12 mouse cellular contexts compared by ENCODE assay signal in genomic region chr14:11682441-11682840, GRCm38 (mm10).
DNase-seq lines count a peak whose midpoint lies in the region; ATAC-seq and TF ChIP-seq lines count a peak whose summit lies in the region.
"Had no signal": no experiment of that assay in that cellular context is flagged by ENCODE, and none has a peak within 500 bp of the region (broad histone marks: within the 10 kb centered on the region; RNA-seq: fewer than 3 reads in every experiment).

No protein-coding gene starts in this region.

- no peak for TF ChIP-seq CTCF in liver, postnatal 0 days (IDR thresholded peaks at IDR 0.05; ENCODE audit: low read depth)

- H3K27ac ChIP-seq in heart, embryonic 10.5 days: peak overlapping the region; percentile 56
- no peak overlapping the region for H3K27ac ChIP-seq in liver, postnatal 0 days (ENCODE audit: low read depth)
- no peak overlapping the region for H3K27ac ChIP-seq in liver, embryonic 12.5 days
- no peak overlapping the region for H3K27ac ChIP-seq in limb, embryonic 13.5 days
- no peak overlapping the region for H3K27ac ChIP-seq in forebrain, embryonic 12.5 days
- H3K27ac ChIP-seq: embryonic facial prominence, embryonic 13.5 days; liver, embryonic 13.5 days had no signal

- ATAC-seq in liver, postnatal 0 days: no peak
- no peak for ATAC-seq in liver, embryonic 12.5 days
- ATAC-seq in limb, embryonic 13.5 days (ENCODE audit: low FRiP score, low read depth): peak; percentile 49; the same call in 1 of the 2 replicates
- ATAC-seq in forebrain, embryonic 12.5 days (ENCODE audit: low FRiP score): no peak

- peaks cover 62% of the 10 kb centered on the region for H3K4me1 ChIP-seq in heart, embryonic 10.5 days
- H3K4me1 ChIP-seq in liver, postnatal 0 days (ENCODE audit: insufficient read depth): peaks cover 6% of the 10 kb centered on the region; the same call in 1 of the 2 replicates
- H3K4me1 ChIP-seq in liver, embryonic 12.5 days: no peaks in the 10 kb centered on the region
- peaks cover 26% of the 10 kb centered on the region for H3K4me1 ChIP-seq in limb, embryonic 13.5 days
- peaks cover 34% of the 10 kb centered on the region for H3K4me1 ChIP-seq in forebrain, embryonic 12.5 days
- H3K4me1 ChIP-seq: liver, embryonic 13.5 days had no signal

- H3K9ac ChIP-seq in liver, postnatal 0 days (replicated peaks): no peak overlapping the region
- no peak overlapping the region for H3K9ac ChIP-seq in liver, embryonic 12.5 days
- no peak overlapping the region for H3K9ac ChIP-seq in limb, embryonic 13.5 days
- H3K9ac ChIP-seq in forebrain, embryonic 12.5 days: no peak overlapping the region
- H3K9ac ChIP-seq: embryonic facial prominence, embryonic 13.5 days; liver, embryonic 13.5 days had no signal

- H3K36me3 ChIP-seq in heart, embryonic 10.5 days: no peaks in the 10 kb centered on the region
- H3K36me3 ChIP-seq in liver, postnatal 0 days (replicated peaks; ENCODE audit: insufficient read depth, low read length): no peaks in the 10 kb centered on the region
- H3K36me3 ChIP-seq in liver, embryonic 12.5 days: no peaks in the 10 kb centered on the region
- H3K36me3 ChIP-seq in limb, embryonic 13.5 days: no peaks in the 10 kb centered on the region
- H3K36me3 ChIP-seq in forebrain, embryonic 12.5 days (replicated peaks): no peaks in the 10 kb centered on the region
- H3K36me3 ChIP-seq: embryonic facial prominence, embryonic 13.5 days; liver, embryonic 13.5 days had no signal

- no peak overlapping the region for H3K4me3 ChIP-seq in heart, embryonic 10.5 days
- no peak overlapping the region for H3K4me3 ChIP-seq in liver, postnatal 0 days (ENCODE audit: low read depth, low read length)
- no peak overlapping the region for H3K4me3 ChIP-seq in liver, embryonic 12.5 days
- no peak overlapping the region for H3K4me3 ChIP-seq in limb, embryonic 13.5 days
- no peak overlapping the region for H3K4me3 ChIP-seq in forebrain, embryonic 12.5 days (replicated peaks)
- H3K4me3 ChIP-seq: embryonic facial prominence, embryonic 13.5 days; liver, embryonic 13.5 days had no signal

- 35% methylated on average over 3 of the region's 3 CpGs for WGBS in heart, embryonic 10.5 days
- 38% methylated on average over 3 of the region's 3 CpGs for WGBS in liver, postnatal 0 days (ENCODE audit: insufficient replicate concordance)
- WGBS in liver, embryonic 12.5 days (ENCODE audit: insufficient replicate concordance): 39% methylated on average over 3 of the region's 3 CpGs
- 17% methylated on average over 3 of the region's 3 CpGs for WGBS in limb, embryonic 13.5 days
- WGBS in forebrain, embryonic 12.5 days: 38% methylated on average over 3 of the region's 3 CpGs

- no peaks in the 10 kb centered on the region for H3K9me3 ChIP-seq in heart, embryonic 10.5 days
- no peaks in the 10 kb centered on the region for H3K9me3 ChIP-seq in liver, postnatal 0 days (ENCODE audit: low read length)
- no peaks in the 10 kb centered on the region for H3K9me3 ChIP-seq in liver, embryonic 12.5 days (replicated peaks)
- H3K9me3 ChIP-seq in limb, embryonic 13.5 days: no peaks in the 10 kb centered on the region
- no peaks in the 10 kb centered on the region for H3K9me3 ChIP-seq in forebrain, embryonic 12.5 days
- H3K9me3 ChIP-seq: embryonic facial prominence, embryonic 13.5 days; liver, embryonic 13.5 days had no signal

- intact Hi-C loops in heart, postnatal 36 days (cut with DNase I): no loop called here

- 0 out of 2 replicates have a peak overlapping the region, but pooled peaks have one; percentile 26 for H3K4me2 ChIP-seq in liver, postnatal 0 days (ENCODE audit: low read depth, low read length)
- H3K4me2 ChIP-seq in liver, embryonic 12.5 days: no peak overlapping the region
- no peak overlapping the region for H3K4me2 ChIP-seq in limb, embryonic 13.5 days (replicated peaks)
- no peak overlapping the region for H3K4me2 ChIP-seq in forebrain, embryonic 12.5 days
- H3K4me2 ChIP-seq: embryonic facial prominence, embryonic 13.5 days; liver, embryonic 13.5 days had no signal

- no peaks in the 10 kb centered on the region for H3K27me3 ChIP-seq in heart, embryonic 10.5 days (ENCODE audit: insufficient read depth, poor library complexity, severe bottlenecking)
- H3K27me3 ChIP-seq in liver, postnatal 0 days (ENCODE audit: insufficient read depth, low read length): no peaks in the 10 kb centered on the region
- no peaks in the 10 kb centered on the region for H3K27me3 ChIP-seq in liver, embryonic 12.5 days (replicated peaks)
- H3K27me3 ChIP-seq in limb, embryonic 13.5 days: no peaks in the 10 kb centered on the region
- no peaks in the 10 kb centered on the region; the same call in 1 of the 2 replicates for H3K27me3 ChIP-seq in forebrain, embryonic 12.5 days
- H3K27me3 ChIP-seq: embryonic facial prominence, embryonic 13.5 days; liver, embryonic 13.5 days had no signal

- no peak for DNase-seq in heart, embryonic 10.5 days (ENCODE audit: low spot score)
- no peak for DNase-seq in heart, postnatal 36 days
- DNase-seq in liver, postnatal 0 days: no peak
- no peak for DNase-seq in urinary bladder, postnatal 10 days (ENCODE audit: low spot score)
- DNase-seq in thymus, postnatal 0 days (ENCODE audit: low spot score): no peak
- DNase-seq: gastrocnemius, postnatal 25 days; liver, embryonic 13.5 days; thymus, adult 2 months had no signal

- no peak for TF ChIP-seq EP300 in liver, postnatal 0 days (IDR thresholded peaks at IDR 0.05; ENCODE audit: low read depth)
